Mouse (Mus musculus) limb, embryonic 14.5 days (tissue): ENCODE results near the gene Gatad2a. TPM values are rescaled to one million over a fixed set of nuclear protein-coding genes. Genes with fewer than 3 reads are reported as not detected.
"Not testable (repeated sequence)": the region's sequence is repeated elsewhere in the genome, so short reads cannot be mapped to it uniquely, and the experiment has no call there.

Source experiments
- ATAC-seq: fragments of 200-750 bp; cut with Nextera tagmentation; 2 replicates; pipeline ENCODE4 v1.8.0; 2017; ENCODE audit warnings: low read depth, moderate number of reproducible peaks, moderate TSS enrichment; ENCODE audit not compliant: low FRiP score
- DNase-seq: peaks from one replicate; pipeline ENCODE4 v3.0.0-alpha.2; 2015; ENCODE audit warnings: low spot score
- H3K27ac ChIP-seq: fragments of 300-500 bp; sonication (generic); replicated peaks from 2 replicates; pipeline ENCODE4 v1.5.1; 2014; ENCODE audit warnings: low read depth, mild to moderate bottlenecking, low read length, moderate library complexity, mixed read lengths
- H3K27me3 ChIP-seq: fragments of 300-500 bp; sonication (generic); 2 replicates; pipeline ENCODE4 v1.6.1; 2014; ENCODE audit warnings: low read length, mixed read lengths; ENCODE audit not compliant: control insufficient read depth, insufficient read depth
- H3K36me3 ChIP-seq: fragments of 300-500 bp; sonication (generic); 2 replicates; pipeline ENCODE4 v1.6.1; 2014; ENCODE audit warnings: mild to moderate bottlenecking, low read length, moderate library complexity, mixed read lengths; ENCODE audit not compliant: control insufficient read depth, insufficient read depth
- H3K4me1 ChIP-seq: fragments of 300-500 bp; sonication (generic); 2 replicates; pipeline ENCODE4 v1.6.1; 2014; ENCODE audit warnings: antibody characterized with exemption, low read length, mixed read lengths; ENCODE audit not compliant: control insufficient read depth, insufficient read depth
- H3K4me2 ChIP-seq: fragments of 300-500 bp; sonication (generic); replicated peaks from 2 replicates; pipeline ENCODE4 v1.6.1; 2014; ENCODE audit warnings: low read depth, mild to moderate bottlenecking, low read length, moderate library complexity; ENCODE audit not compliant: severe bottlenecking
- H3K4me3 ChIP-seq: fragments of 300-500 bp; sonication (generic); replicated peaks from 2 replicates; pipeline ENCODE4 v1.5.1; 2014; ENCODE audit warnings: low read length
- H3K9ac ChIP-seq: fragments of 300-500 bp; sonication (generic); 2 replicates; pipeline ENCODE4 v1.6.1; 2014; ENCODE audit warnings: mild to moderate bottlenecking, low read depth, low read length, moderate library complexity; ENCODE audit not compliant: severe bottlenecking
- H3K9me3 ChIP-seq: fragments of 300-500 bp; sonication (generic); 2 replicates; pipeline ENCODE4 v1.6.1; 2016; ENCODE audit warnings: low read length; ENCODE audit not compliant: control insufficient read depth
- POLR2A ChIP-seq: fragments of 200-500 bp; IDR thresholded peaks from 2 replicates; pipeline ENCODE4 v1.8.0; 2012; ENCODE audit warnings: inconsistent platforms, mild to moderate bottlenecking, moderate library complexity, borderline replicate concordance; ENCODE audit not compliant: insufficient read depth, insufficient read length; ENCODE audit errors: extremely low read depth
- WGBS: fragments of 180-500 bp; shearing (Covaris S2); extraction: QIAGEN DNeasy Blood & Tissue Kit; methylation state at CpG from one replicate; pipeline ENCODE4 v1.1.7; 2014; 5-methylcytosine and 5-hydroxymethylcytosine counted together
- polyA plus RNA-seq, 2 experiments: library from polyadenylated mRNA; depleted of rRNA in 1 of 2; stranded (reverse) in 1 of 2; unstranded in 1 of 2; fragments of >200 nt; fragmentation: Nextera tagmentation in 1 of 2; extraction: Ambion mirVana in 1 of 2; gene quantifications; 2 replicates each; pipeline versions ENCODE4 v1.2.1 to v1.2.3; 2012 to 2014

Gene Gatad2a
- polyA plus RNA-seq, 2 experiments: 49.2 to 65.0 TPM

DNA sequence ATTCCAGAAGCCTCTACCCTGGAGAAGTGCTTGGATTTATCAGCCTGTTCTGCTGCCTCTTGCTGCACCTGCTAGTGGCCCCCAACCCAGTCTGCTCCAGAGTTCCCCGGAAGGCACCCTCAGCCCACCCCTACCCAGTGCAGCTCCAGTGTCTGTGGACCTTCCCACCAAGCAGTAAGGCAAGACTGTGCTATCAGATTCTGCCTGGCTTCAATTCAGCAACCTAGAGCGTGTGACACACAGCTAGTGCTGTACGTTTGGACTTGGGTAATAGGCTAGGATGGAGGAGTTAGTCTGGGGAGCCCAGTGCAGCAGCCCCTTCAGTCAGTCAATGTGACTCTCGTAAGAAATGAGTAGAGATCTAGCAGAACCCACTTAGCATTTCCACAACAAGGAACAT lies 42.0 kb downstream of the Gatad2a start:
- Histone ChIP-seq H3K27ac (no peak overlapping the region), H3K27me3 (no peaks in the 10 kb centered on the region), H3K4me3 (no peak overlapping the region), H3K4me1 (no peaks in the 10 kb centered on the region), H3K9ac (no peak overlapping the region), H3K4me2 (no peak overlapping the region), H3K9me3 (no peaks in the 10 kb centered on the region), H3K36me3 (peaks cover 14% of the 10 kb centered on the region)
- TF ChIP-seq POLR2A: no peak
- ATAC-seq: no peak
- no peak for DNase-seq
- WGBS: 80% methylated on average over 4 of the region's 4 CpGs

DNA sequence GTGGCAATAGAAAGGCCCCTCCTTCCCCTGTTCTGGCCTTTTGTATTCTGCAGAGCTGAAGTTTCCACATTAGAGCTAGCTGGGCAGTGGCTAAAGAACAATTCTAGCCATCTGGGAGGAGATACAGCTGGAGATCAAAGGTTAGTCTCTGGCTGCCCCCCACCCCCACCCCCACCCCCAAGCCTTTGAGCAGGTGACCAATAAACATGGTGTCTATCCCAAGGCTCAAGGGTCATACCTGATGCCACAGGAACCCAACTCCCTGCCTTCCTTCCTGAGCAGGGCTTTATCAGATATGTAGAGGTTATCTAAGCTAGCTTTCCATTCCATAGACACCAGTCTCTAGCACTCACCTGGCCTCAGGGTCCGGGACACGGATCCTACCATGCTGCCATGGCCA lies 45.9 kb downstream of the Gatad2a start:
- no peaks in the 10 kb centered on the region for H3K4me1 ChIP-seq
- H3K27ac ChIP-seq: no peak overlapping the region
- H3K9ac ChIP-seq: no peak overlapping the region
- DNase-seq (no peak), ATAC-seq (no peak)
- WGBS: 100% methylated on average over 2 of the region's 2 CpGs
- no peak overlapping the region for H3K4me3 ChIP-seq
- H3K36me3 ChIP-seq: peaks cover 32% of the 10 kb centered on the region
- H3K9me3 ChIP-seq: no peaks in the 10 kb centered on the region
- no peaks in the 10 kb centered on the region for H3K27me3 ChIP-seq
- TF ChIP-seq POLR2A: no peak
- H3K4me2 ChIP-seq: no peak overlapping the region

DNA sequence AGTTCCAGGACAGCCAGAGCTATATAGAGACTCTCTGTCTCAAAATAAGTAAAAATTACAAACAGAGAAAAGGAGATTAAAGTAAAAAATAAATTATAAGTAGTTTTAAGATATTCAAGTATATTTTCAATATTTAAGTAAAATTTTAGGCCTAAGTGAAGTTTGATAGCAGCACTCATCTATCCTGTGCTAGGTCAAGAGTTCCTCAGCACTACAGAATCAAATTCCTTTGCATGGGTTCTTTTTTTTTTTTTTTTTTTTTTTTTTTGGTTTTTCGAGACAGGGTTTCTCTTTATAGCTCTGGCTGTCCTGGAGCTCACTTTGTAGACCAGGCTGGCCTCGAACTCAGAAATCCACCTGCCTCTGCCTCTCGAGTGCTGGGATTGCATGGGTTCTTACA lies 53.7 kb downstream of the Gatad2a start:
- H3K27ac ChIP-seq, ATAC-seq, H3K4me2 ChIP-seq, H3K4me1 ChIP-seq, H3K4me3 ChIP-seq, H3K9me3 ChIP-seq, H3K27me3 ChIP-seq, H3K36me3 ChIP-seq, H3K9ac ChIP-seq, DNase-seq: not testable (repeated sequence)
- WGBS: 89% methylated on average over 2 of the region's 3 CpGs

DNA sequence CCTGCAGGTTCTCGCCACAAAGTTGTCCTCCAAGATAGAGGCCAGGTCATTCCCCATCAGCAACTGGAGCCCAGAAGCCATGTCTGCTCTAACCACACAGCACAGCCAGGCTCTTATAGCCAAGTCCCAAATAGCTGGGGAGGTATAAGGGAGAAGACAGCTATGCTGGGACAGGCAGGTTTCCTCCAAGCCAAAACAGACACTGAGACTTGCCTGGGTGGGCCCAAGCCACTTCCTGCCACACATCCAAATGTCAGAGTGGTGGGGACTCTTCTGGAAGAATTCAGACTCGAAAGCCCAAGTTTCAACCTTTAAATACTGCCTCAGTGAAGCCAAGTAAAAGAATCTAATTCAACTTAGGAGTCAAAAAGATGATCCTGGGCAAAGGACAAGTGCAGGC lies 55.8 kb downstream of the Gatad2a start:
- no peak overlapping the region for H3K27ac ChIP-seq
- no peak for TF ChIP-seq POLR2A
- H3K4me1 ChIP-seq: peaks cover 8% of the 10 kb centered on the region; the same call in 1 of the 2 replicates
- no peaks in the 10 kb centered on the region for H3K9me3 ChIP-seq
- no peak overlapping the region for H3K4me3 ChIP-seq
- no peak overlapping the region for H3K4me2 ChIP-seq
- H3K9ac ChIP-seq: no peak overlapping the region
- no peak for ATAC-seq
- no peak for DNase-seq
- no peaks in the 10 kb centered on the region for H3K27me3 ChIP-seq
- 88% methylated on average over 2 of the region's 2 CpGs for WGBS
- peaks cover 11% of the 10 kb centered on the region for H3K36me3 ChIP-seq

DNA sequence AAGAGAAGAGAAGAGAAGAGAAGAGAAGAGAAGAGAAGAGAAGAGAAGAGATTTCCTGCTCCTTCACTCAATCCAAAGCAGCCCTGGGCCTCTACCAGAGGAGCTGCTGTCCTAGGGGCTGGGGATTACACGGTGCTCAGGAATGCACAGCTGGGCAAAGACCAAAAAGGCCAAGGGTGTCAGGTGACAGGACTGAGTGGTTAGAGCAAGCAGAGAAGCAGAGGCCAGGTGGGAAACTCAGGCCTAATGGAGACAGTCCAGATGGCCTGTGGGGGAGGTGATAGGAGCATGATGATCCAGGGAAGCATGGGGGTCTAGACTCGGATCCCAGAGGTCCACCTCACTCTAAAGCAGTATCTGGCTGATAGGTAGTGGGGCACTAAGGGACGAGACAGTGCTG lies 56.6 kb downstream of the Gatad2a start:
- no peak for TF ChIP-seq POLR2A

DNA sequence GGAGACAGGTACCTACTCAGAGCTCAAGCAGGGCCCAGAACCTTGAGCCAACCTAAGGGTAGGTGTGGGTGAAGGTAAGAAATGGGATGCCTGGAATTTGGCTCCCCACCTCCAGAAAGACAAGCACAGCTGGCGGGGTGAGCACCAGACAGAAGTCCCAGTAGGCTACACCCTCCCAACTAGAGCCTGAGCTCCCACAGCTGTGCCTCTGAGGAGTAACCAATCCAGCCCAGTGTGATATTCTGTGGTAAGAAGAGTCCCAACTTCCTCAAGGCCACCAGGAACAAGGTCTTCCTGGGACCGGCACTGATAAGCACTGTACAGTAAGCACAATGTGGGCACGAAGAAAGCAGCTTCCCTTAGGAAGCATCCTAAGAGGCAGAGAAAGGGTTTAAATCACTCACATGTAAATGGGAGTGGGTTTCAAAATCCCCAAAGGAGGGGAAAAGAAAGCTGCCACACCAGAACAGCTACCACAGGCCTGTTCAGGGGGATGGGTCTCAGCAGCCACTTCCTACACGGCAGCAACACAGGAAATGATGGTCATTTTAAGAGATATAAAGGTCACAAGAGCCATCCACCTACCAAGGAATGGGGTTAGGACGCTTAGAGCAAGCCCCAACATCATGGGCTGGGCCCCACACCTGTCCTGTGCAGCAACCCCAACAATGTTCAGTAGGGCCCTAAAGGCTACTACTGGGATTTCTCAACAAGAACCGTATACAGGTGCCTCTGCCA lies 57.8 kb downstream of the Gatad2a start:
- no peak for ATAC-seq
- H3K27me3 ChIP-seq: no peaks in the 10 kb centered on the region
- H3K9ac ChIP-seq: no peak overlapping the region
- H3K36me3 ChIP-seq: peaks cover 30% of the 10 kb centered on the region
- H3K4me2 ChIP-seq: no peak overlapping the region
- 74% methylated on average over 6 of the region's 6 CpGs for WGBS
- no peak for TF ChIP-seq POLR2A
- no peak overlapping the region for H3K4me3 ChIP-seq
- no peak for DNase-seq
- no peaks in the 10 kb centered on the region for H3K9me3 ChIP-seq
- no peak overlapping the region for H3K27ac ChIP-seq
- H3K4me1 ChIP-seq: peaks cover 8% of the 10 kb centered on the region; the same call in 1 of the 2 replicates

More for the DNA sequence above, 56.6 kb downstream of the Gatad2a start:
- H3K4me1 ChIP-seq: peaks cover 8% of the 10 kb centered on the region; the same call in 1 of the 2 replicates
- no peaks in the 10 kb centered on the region for H3K27me3 ChIP-seq
- no peak overlapping the region for H3K27ac ChIP-seq
- ATAC-seq (peak; percentile 85; the same call in 1 of the 2 replicates), DNase-seq (peak; percentile 58)
- H3K4me2 ChIP-seq: no peak overlapping the region
- H3K4me3 ChIP-seq: no peak overlapping the region
- peaks cover 18% of the 10 kb centered on the region for H3K36me3 ChIP-seq
- H3K9me3 ChIP-seq: no peaks in the 10 kb centered on the region
- H3K9ac ChIP-seq: no peak overlapping the region
- 19% methylated on average over 3 of the region's 3 CpGs for WGBS
